ENCODE assay signal across 8 mouse cellular contexts in the genomic region with DNA sequence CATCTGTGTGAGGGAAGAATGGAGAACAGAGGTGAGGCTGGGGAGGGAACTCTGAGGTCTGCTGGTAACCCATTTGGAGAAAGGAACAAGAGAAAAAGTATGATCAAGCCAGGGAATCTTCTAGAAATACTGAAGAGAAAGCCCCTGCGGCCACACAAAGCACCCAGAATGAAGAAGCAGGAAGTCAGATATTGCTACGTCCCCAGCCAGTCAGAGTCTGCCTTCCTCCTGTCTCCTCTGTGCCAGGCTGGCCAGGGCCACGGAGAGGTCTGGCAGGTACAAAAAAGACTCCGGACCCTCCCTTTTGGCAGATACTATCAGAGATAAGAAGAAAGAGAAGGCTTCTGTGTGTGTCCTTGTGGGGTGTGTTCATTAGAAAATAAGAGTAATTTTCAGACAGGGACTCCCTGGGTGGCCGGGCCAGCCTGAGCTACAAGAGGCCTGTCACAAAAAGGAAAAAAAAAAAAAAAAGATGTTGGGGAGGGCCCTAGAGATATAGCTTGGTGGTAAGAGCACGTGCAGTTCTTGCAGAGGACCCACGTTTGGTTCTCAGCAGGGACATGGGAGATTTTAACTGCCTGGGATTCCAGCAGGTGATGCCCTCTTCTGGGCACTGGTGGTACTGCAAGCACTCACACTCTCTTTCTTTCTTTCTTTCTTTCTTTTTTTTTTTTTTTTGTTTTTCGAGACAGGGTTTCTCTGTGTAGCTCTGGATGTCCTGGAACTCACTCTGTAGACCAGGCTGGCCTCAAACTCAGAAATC. TPM values are rescaled to one million over a fixed set of nuclear protein-coding genes. Genes with fewer than 3 reads are reported as not detected.
DNase-seq lines count a peak whose midpoint lies in the region; ATAC-seq lines count a peak whose summit lies in the region.

No protein-coding gene starts in this region.

- H3K9me3 ChIP-seq in kidney, embryonic 16.5 days (ENCODE audit: low read length): no peaks in the 10 kb centered on the region
- H3K9me3 ChIP-seq in liver, embryonic 16.5 days (replicated peaks; ENCODE audit: control insufficient read depth, low read length): no peaks in the 10 kb centered on the region

- no peak overlapping the region for H3K4me3 ChIP-seq in kidney, embryonic 16.5 days (ENCODE audit: low read length)
- no peak overlapping the region for H3K4me3 ChIP-seq in liver, embryonic 16.5 days (ENCODE audit: low read depth, low read length)

- peak; percentile 87 for DNase-seq in CD4-positive, CD25-positive, alpha-beta regulatory T cell, adult 2 months (ENCODE audit: low read depth, low spot score)
- peak; percentile 76 to 77 for DNase-seq in kidney, postnatal 4 days
- peak; percentile 74 for DNase-seq in brain, adult 2 months (ENCODE audit: low read depth, low spot score)
- DNase-seq in testis, postnatal 10 days (ENCODE audit: low spot score): peak; percentile 80
- no peak for DNase-seq in layer of hippocampus, postnatal 14 days (ENCODE audit: low spot score in 2 of 2)

- H3K36me3 ChIP-seq in kidney, embryonic 16.5 days (ENCODE audit: insufficient read depth, low read length): no peaks in the 10 kb centered on the region
- no peaks in the 10 kb centered on the region for H3K36me3 ChIP-seq in liver, embryonic 16.5 days (ENCODE audit: control insufficient read depth, insufficient read depth)

- ATAC-seq in CD4-positive, CD25-positive, alpha-beta regulatory T cell, adult 4 months: no peak
- ATAC-seq in kidney, embryonic 16.5 days (ENCODE audit: low FRiP score, low TSS enrichment): no peak
- 0 out of 2 replicates have a peak, but pooled peaks have one; percentile 17 for ATAC-seq in liver, embryonic 16.5 days (ENCODE audit: low read depth)

- H3K27me3 ChIP-seq in kidney, embryonic 16.5 days (ENCODE audit: insufficient read depth, low read length): no peaks in the 10 kb centered on the region
- H3K27me3 ChIP-seq in liver, embryonic 16.5 days (ENCODE audit: control insufficient read depth, insufficient read depth, low read depth, low read length): no peaks in the 10 kb centered on the region

- H3K27ac ChIP-seq in kidney, embryonic 16.5 days (ENCODE audit: low read length): no peak overlapping the region
- no peak overlapping the region for H3K27ac ChIP-seq in liver, embryonic 16.5 days (ENCODE audit: low read length)

- whole genome bisulfite sequencing in kidney, embryonic 16.5 days: 52% methylated on average over 8 of the region's 8 CpGs
- WGBS in liver, embryonic 16.5 days (ENCODE audit: insufficient replicate concordance): 24% methylated on average over 8 of the region's 8 CpGs

- no peak overlapping the region for H3K9ac ChIP-seq in kidney, embryonic 16.5 days (replicated peaks; ENCODE audit: low read length)
- no peak overlapping the region for H3K9ac ChIP-seq in liver, embryonic 16.5 days (ENCODE audit: low read depth, low read length)

- H3K4me1 ChIP-seq in kidney, embryonic 16.5 days (ENCODE audit: insufficient read depth, low read length): peaks cover 13% of the 10 kb centered on the region
- H3K4me1 ChIP-seq in liver, embryonic 16.5 days (ENCODE audit: control insufficient read depth, low read depth, low read length): peaks cover 13% of the 10 kb centered on the region

- H3K4me2 ChIP-seq in kidney, embryonic 16.5 days (replicated peaks; ENCODE audit: low read depth, low read length): no peak overlapping the region
- H3K4me2 ChIP-seq in liver, embryonic 16.5 days (ENCODE audit: low read depth, low read length): no peak overlapping the region

RNA-seq across cellular contexts. Expression of gene Ccdc63, which starts 1.8 kb away (rescaled TPM):
- polyA plus RNA-seq in CD4-positive, CD25-positive, alpha-beta regulatory T cell, adult 4 months (2017; shearing (Covaris generic)): under 1 TPM in 1 of 2 experiments, not detected in 1; 0.75 TPM
- polyA plus RNA-seq in kidney, embryonic 16.5 days (2015; fragmentation: Nextera tagmentation; extraction: Ambion mirVana): 0.15 TPM in 1 of 2 replicates, not detected in the other
- not detected in 2 replicates for polyA plus RNA-seq in liver, embryonic 16.5 days (2015; fragmentation: Nextera tagmentation; extraction: Ambion mirVana)
- total RNA-seq in layer of hippocampus, postnatal 14 days (2021): 1 to 10 TPM in 1 of 2 experiments, under 1 TPM in 1; 0.74 to 2.2 TPM

RNA-seq across cellular contexts. Expression of gene Ppp1cc, which starts 15.7 kb away (rescaled TPM):
- polyA plus RNA-seq in CD4-positive, CD25-positive, alpha-beta regulatory T cell, adult 4 months (2017; shearing (Covaris generic)): 10 to 100 TPM; 34.6 to 82.0 TPM
- polyA plus RNA-seq in kidney, embryonic 16.5 days (2015; fragmentation: Nextera tagmentation; extraction: Ambion mirVana): 269 and 277 TPM in 2 replicates
- 109 and 114 TPM in 2 replicates for polyA plus RNA-seq in liver, embryonic 16.5 days (2015; fragmentation: Nextera tagmentation; extraction: Ambion mirVana)
- 100 to 1,000 TPM; 198 to 200 TPM for total RNA-seq in layer of hippocampus, postnatal 14 days (2021)

RNA-seq across cellular contexts. Expression of gene Myl2, which starts 41.7 kb away (rescaled TPM):
- not detected for polyA plus RNA-seq in CD4-positive, CD25-positive, alpha-beta regulatory T cell, adult 4 months (2017; shearing (Covaris generic))
- polyA plus RNA-seq in kidney, embryonic 16.5 days (2015; fragmentation: Nextera tagmentation; extraction: Ambion mirVana): 1.7 and 2.3 TPM in 2 replicates
- polyA plus RNA-seq in liver, embryonic 16.5 days (2015; fragmentation: Nextera tagmentation; extraction: Ambion mirVana): 1.9 and 2.3 TPM in 2 replicates
- total RNA-seq in layer of hippocampus, postnatal 14 days (2021): 1 to 10 TPM; 1.6 TPM

Comparison
In these comparisons a context has a peak if more than half of its experiments do, and no peak if none do; other contexts are left out.
1. DNase-seq: peak in CD4-positive, CD25-positive, alpha-beta regulatory T cell, adult 2 months (single experiment), kidney, postnatal 4 days (2 of 2), brain, adult 2 months (single experiment) and testis, postnatal 10 days (single experiment); none in layer of hippocampus, postnatal 14 days (0 of 2).